Mouse (Mus musculus) liver, embryonic 12.5 days (tissue): ENCODE measurements around the gene Pdlim4. TPM values are rescaled to one million over a fixed set of nuclear protein-coding genes. Genes with fewer than 3 reads are reported as not detected.

ENCODE experiments used
- ATAC-seq: fragments of 200-750 bp; cut with Nextera tagmentation; 2 replicates; pipeline ENCODE4 v1.8.0; 2017; ENCODE audit warnings: moderate number of reproducible peaks, mild to moderate bottlenecking, moderate library complexity
- H3K27ac ChIP-seq: fragments of 300-500 bp; sonication (generic); 2 replicates; pipeline ENCODE4 v1.5.1; 2016; ENCODE audit warnings: mild to moderate bottlenecking
- H3K27me3 ChIP-seq: fragments of 300-500 bp; sonication (generic); replicated peaks from 2 replicates; pipeline ENCODE4 v1.6.1; 2016; ENCODE audit warnings: mild to moderate bottlenecking, moderate library complexity
- H3K36me3 ChIP-seq: fragments of 300-500 bp; sonication (generic); 2 replicates; pipeline ENCODE4 v1.6.1; 2016; ENCODE audit warnings: mild to moderate bottlenecking, moderate library complexity
- H3K4me1 ChIP-seq: fragments of 300-500 bp; sonication (generic); 2 replicates; pipeline ENCODE4 v1.6.1; 2016
- H3K4me2 ChIP-seq: fragments of 300-500 bp; sonication (generic); 2 replicates; pipeline ENCODE4 v1.6.1; 2016; ENCODE audit warnings: mild to moderate bottlenecking, moderate library complexity
- H3K4me3 ChIP-seq: fragments of 300-500 bp; sonication (generic); 2 replicates; pipeline ENCODE4 v1.5.1; 2016; ENCODE audit warnings: mild to moderate bottlenecking, moderate library complexity
- H3K9ac ChIP-seq: fragments of 300-500 bp; sonication (generic); 2 replicates; pipeline ENCODE4 v1.6.1; 2016; ENCODE audit warnings: mild to moderate bottlenecking, moderate library complexity
- H3K9me3 ChIP-seq: fragments of 300-500 bp; sonication (generic); replicated peaks from 2 replicates; pipeline ENCODE4 v1.6.1; 2016; ENCODE audit warnings: mild to moderate bottlenecking, moderate library complexity
- WGBS: fragments of 180-500 bp; shearing (Covaris S2); methylation state at CpG from one replicate; pipeline ENCODE4 v1.1.7; 2016; ENCODE audit not compliant: insufficient replicate concordance; 5-methylcytosine and 5-hydroxymethylcytosine counted together
- polyA plus RNA-seq: library from polyadenylated mRNA; unstranded; fragments of >200 nt; fragmentation: Nextera tagmentation; extraction: Ambion mirVana; gene quantifications from 2 replicates; pipeline ENCODE4 v1.2.1, GENCODE M21; 2016

Pdlim4 gene
- polyA plus RNA-seq = 4.4 and 4.9 TPM in 2 replicates

GRCm38 (mm10) chr11:54068520-54069371 lies at the start of gene Pdlim4:
TSS of gene Pdlim4 (minus strand) at chr11:54069014.
- Histone ChIP-seq H3K4me2 (peak within 1 kb of the TSS; percentile 70), H3K4me1 (peaks cover 11% of the 10 kb centered on the region), H3K27ac (no peak within 1 kb of the TSS), H3K9me3 (no peaks in the 10 kb centered on the region), H3K9ac (peak within 1 kb of the TSS; percentile 42; the same call in 1 of the 2 replicates), H3K4me3 (peak within 1 kb of the TSS; percentile 47), H3K27me3 (peaks cover 93% of the 10 kb centered on the region), H3K36me3 (no peaks in the 10 kb centered on the region)
- 2% methylated on average over 43 of the region's 61 CpGs for WGBS
- no peak for ATAC-seq

- no peak overlapping the region for H3K4me2 ChIP-seq
- no peak overlapping the region for H3K9ac ChIP-seq
- H3K36me3 ChIP-seq = no peaks in the 10 kb centered on the region
- no peaks in the 10 kb centered on the region for H3K9me3 ChIP-seq
- H3K4me1 ChIP-seq = peaks cover 16% of the 10 kb centered on the region
- WGBS = 83% methylated on average over 10 of the region's 10 CpGs
- H3K4me3 ChIP-seq = no peak overlapping the region
- peaks cover 15% of the 10 kb centered on the region; the same call in 1 of the 2 replicates for H3K27me3 ChIP-seq
- H3K27ac ChIP-seq = no peak overlapping the region
- no peak for ATAC-seq
These were observed 48.3 kb upstream of the Pdlim4 start for GRCm38 (mm10) chr11:54117096-54117495.

GRCm38 (mm10) chr11:54116406-54116805 lies 47.6 kb upstream of the Pdlim4 start:
- 67% methylated on average over 4 of the region's 4 CpGs for WGBS
- ATAC-seq = no peak
- Histone ChIP-seq H3K9me3 (no peaks in the 10 kb centered on the region), H3K27me3 (peaks cover 15% of the 10 kb centered on the region; the same call in 1 of the 2 replicates), H3K36me3 (no peaks in the 10 kb centered on the region), H3K4me3 (no peak overlapping the region), H3K4me1 (peaks cover 20% of the 10 kb centered on the region), H3K27ac (no peak overlapping the region), H3K4me2 (no peak overlapping the region), H3K9ac (no peak overlapping the region)

- H3K9ac ChIP-seq = no peak overlapping the region
- H3K4me3 ChIP-seq = no peak overlapping the region
- H3K36me3 ChIP-seq = no peaks in the 10 kb centered on the region
- no peak for ATAC-seq
- peaks cover 15% of the 10 kb centered on the region; the same call in 1 of the 2 replicates for H3K27me3 ChIP-seq
- WGBS = 63% methylated on average over 3 of the region's 3 CpGs
- H3K9me3 ChIP-seq = no peaks in the 10 kb centered on the region
- no peak overlapping the region for H3K27ac ChIP-seq
- no peak overlapping the region for H3K4me2 ChIP-seq
- peaks cover 20% of the 10 kb centered on the region for H3K4me1 ChIP-seq
These were observed 47.1 kb upstream of the Pdlim4 start for GRCm38 (mm10) chr11:54115911-54116310.

GRCm38 (mm10) chr11:54115301-54115700 lies 46.5 kb upstream of the Pdlim4 start:
- no peaks in the 10 kb centered on the region for H3K9me3 ChIP-seq
- H3K36me3 ChIP-seq = no peaks in the 10 kb centered on the region
- no peak overlapping the region for H3K4me3 ChIP-seq
- peaks cover 15% of the 10 kb centered on the region; the same call in 1 of the 2 replicates for H3K27me3 ChIP-seq
- no peak for ATAC-seq
- no peak overlapping the region for H3K4me2 ChIP-seq
- H3K27ac ChIP-seq = no peak overlapping the region
- 67% methylated on average over 8 of the region's 8 CpGs for WGBS
- H3K9ac ChIP-seq = no peak overlapping the region
- H3K4me1 ChIP-seq = peaks cover 20% of the 10 kb centered on the region

- Histone ChIP-seq H3K27me3 (peaks cover 15% of the 10 kb centered on the region; the same call in 1 of the 2 replicates), H3K27ac (no peak overlapping the region), H3K9me3 (no peaks in the 10 kb centered on the region), H3K4me1 (peaks cover 20% of the 10 kb centered on the region), H3K4me3 (no peak overlapping the region), H3K4me2 (no peak overlapping the region), H3K36me3 (no peaks in the 10 kb centered on the region), H3K9ac (no peak overlapping the region)
- 91% methylated on average over 3 of the region's 3 CpGs for WGBS
- ATAC-seq = no peak
These were observed 45.9 kb upstream of the Pdlim4 start for GRCm38 (mm10) chr11:54114746-54115145.

- H3K9ac ChIP-seq = no peak overlapping the region
- WGBS = 29% methylated on average over 4 of the region's 4 CpGs
- H3K27me3 ChIP-seq = 0 out of 2 replicates have a peak, but pooled peaks cover 1% of the 10 kb centered on the region
- no peaks in the 10 kb centered on the region for H3K9me3 ChIP-seq
- ATAC-seq = no peak
- peaks cover 20% of the 10 kb centered on the region for H3K4me1 ChIP-seq
- H3K27ac ChIP-seq = no peak overlapping the region
- no peak overlapping the region for H3K4me3 ChIP-seq
- peak overlapping the region; percentile 29 for H3K4me2 ChIP-seq
- no peaks in the 10 kb centered on the region for H3K36me3 ChIP-seq
These were observed 44.5 kb upstream of the Pdlim4 start for GRCm38 (mm10) chr11:54113352-54113751.

GRCm38 (mm10) chr11:54112920-54113319 lies 44.1 kb upstream of the Pdlim4 start:
- Histone ChIP-seq H3K27me3 (no peaks in the 10 kb centered on the region), H3K27ac (0 out of 2 replicates have a peak overlapping the region, but pooled peaks have one; percentile 21), H3K4me1 (peaks cover 20% of the 10 kb centered on the region), H3K4me2 (peak overlapping the region; percentile 29), H3K36me3 (no peaks in the 10 kb centered on the region), H3K9ac (no peak overlapping the region), H3K9me3 (no peaks in the 10 kb centered on the region), H3K4me3 (no peak overlapping the region)
- peak; percentile 90 for ATAC-seq
- 7% methylated on average over 10 of the region's 10 CpGs for WGBS

- Histone ChIP-seq H3K36me3 (no peaks in the 10 kb centered on the region), H3K4me1 (peaks cover 20% of the 10 kb centered on the region), H3K9me3 (no peaks in the 10 kb centered on the region), H3K27ac (0 out of 2 replicates have a peak overlapping the region, but pooled peaks have one; percentile 21), H3K9ac (no peak overlapping the region), H3K27me3 (peaks cover 3% of the 10 kb centered on the region; the same call in 1 of the 2 replicates), H3K4me3 (no peak overlapping the region), H3K4me2 (peak overlapping the region; percentile 29)
- WGBS = 75% methylated on average over 21 of the region's 21 CpGs
- no peak for ATAC-seq
These were observed 43.3 kb upstream of the Pdlim4 start for GRCm38 (mm10) chr11:54111976-54112741.

- Histone ChIP-seq H3K4me1 (peaks cover 20% of the 10 kb centered on the region), H3K4me2 (no peak overlapping the region), H3K36me3 (no peaks in the 10 kb centered on the region), H3K9me3 (no peaks in the 10 kb centered on the region), H3K4me3 (no peak overlapping the region), H3K27ac (no peak overlapping the region), H3K27me3 (peaks cover 9% of the 10 kb centered on the region; the same call in 1 of the 2 replicates), H3K9ac (no peak overlapping the region)
- ATAC-seq = no peak
- WGBS = 72% methylated on average over 7 of the region's 7 CpGs
These were observed 42.5 kb upstream of the Pdlim4 start for GRCm38 (mm10) chr11:54111291-54111690.

- Histone ChIP-seq H3K9ac (no peak overlapping the region), H3K27ac (no peak overlapping the region), H3K4me2 (no peak overlapping the region), H3K27me3 (peaks cover 9% of the 10 kb centered on the region; the same call in 1 of the 2 replicates), H3K36me3 (no peaks in the 10 kb centered on the region), H3K4me1 (peaks cover 20% of the 10 kb centered on the region), H3K9me3 (no peaks in the 10 kb centered on the region), H3K4me3 (no peak overlapping the region)
- ATAC-seq = no peak
- WGBS = 70% methylated on average over 5 of the region's 5 CpGs
These were observed 40.1 kb upstream of the Pdlim4 start for GRCm38 (mm10) chr11:54108894-54109293.

GRCm38 (mm10) chr11:54108131-54108530 lies 39.3 kb upstream of the Pdlim4 start:
- H3K9me3 ChIP-seq = no peaks in the 10 kb centered on the region
- H3K27me3 ChIP-seq = peaks cover 10% of the 10 kb centered on the region
- H3K4me2 ChIP-seq = no peak overlapping the region
- WGBS = 58% methylated on average over 3 of the region's 3 CpGs
- no peak overlapping the region for H3K27ac ChIP-seq
- H3K4me1 ChIP-seq = peaks cover 17% of the 10 kb centered on the region
- no peak overlapping the region for H3K4me3 ChIP-seq
- ATAC-seq = no peak
- H3K36me3 ChIP-seq = no peaks in the 10 kb centered on the region
- H3K9ac ChIP-seq = no peak overlapping the region
